Mouse (Mus musculus) kidney, adult 8-10 months (tissue): Measurements from ENCODE around the gene Cry2.

Experiments used
- DNase-seq, 2 experiments: peaks; one replicate each; pipeline ENCODE4 v3.0.0; 2022

The Cry2 gene

GRCm38 (mm10) chr2:92386821-92387570, 46.8 kb downstream of the Cry2 start:
- DNase-seq, result no peak

DNA sequence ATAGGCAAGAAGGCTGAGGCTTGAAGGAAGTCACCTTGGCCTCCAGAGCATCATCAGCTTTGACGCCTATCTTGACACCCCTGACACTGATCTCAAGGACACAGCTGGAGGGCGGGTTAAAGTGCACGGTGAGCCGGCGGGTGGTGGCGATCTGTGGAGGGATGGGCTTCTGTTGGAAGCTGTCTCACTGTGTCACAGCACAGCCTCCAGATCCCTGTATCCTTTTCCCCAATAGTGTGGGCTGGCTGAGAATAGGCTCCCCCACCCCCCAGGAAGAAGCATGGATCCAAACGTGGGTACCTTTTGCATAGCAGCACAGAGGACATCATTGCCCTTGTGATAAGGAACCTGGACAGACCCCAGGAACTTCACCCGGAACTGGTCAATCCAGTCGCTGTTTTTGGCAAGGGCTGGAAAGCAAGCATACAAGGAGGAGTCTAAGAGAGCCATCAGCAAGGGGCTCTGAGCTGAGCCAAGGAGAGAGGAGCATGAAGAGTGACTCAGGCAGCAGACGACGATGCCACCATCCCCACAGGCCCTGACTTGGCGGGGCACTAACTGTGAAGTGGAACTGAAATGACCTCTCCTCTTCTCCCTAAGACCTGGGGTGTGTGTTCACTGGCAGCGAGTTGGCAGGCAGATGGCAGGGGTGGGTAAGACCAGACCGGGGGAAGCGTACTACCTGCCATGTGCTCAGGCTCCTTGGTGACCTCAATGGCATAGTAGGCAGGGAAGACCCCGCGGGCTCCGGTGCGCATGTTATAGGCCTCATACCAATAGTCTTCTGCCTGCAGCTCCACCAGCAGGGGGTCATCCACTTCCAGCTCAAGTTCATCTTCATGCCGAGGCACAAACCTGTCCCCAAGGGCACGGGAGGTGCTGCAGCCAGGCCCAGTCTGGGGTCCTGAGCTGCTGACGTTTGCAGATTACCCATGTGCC, 48.5 kb downstream of the Cry2 start:
- no peak for DNase-seq

GRCm38 (mm10) chr2:92384101-92384500, 49.7 kb downstream of the Cry2 start:
- no peak for DNase-seq

DNA sequence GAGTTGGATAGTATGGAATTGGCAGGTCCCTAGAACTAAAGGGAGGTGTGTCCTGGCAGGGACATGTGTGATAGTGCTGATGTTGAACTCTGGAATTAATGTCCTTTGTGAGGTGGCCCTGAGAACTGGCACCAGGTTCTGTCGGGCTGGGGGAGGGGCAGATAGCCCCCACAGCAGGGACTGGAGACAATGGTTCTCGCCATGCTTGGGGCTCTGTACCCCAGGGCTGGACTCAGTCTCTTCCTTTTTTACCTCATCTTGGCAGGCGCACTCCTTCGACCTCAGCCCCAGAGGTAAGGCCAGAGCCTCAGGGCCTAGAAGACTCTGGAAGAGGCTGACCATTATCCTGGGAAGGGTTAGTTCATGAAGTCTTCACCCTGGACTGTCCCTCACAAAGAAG, 51.1 kb downstream of the Cry2 start:
- no peak for DNase-seq

- DNase-seq, result no peak
Observed at GRCm38 (mm10) chr2:92381901-92382588, 51.8 kb downstream of the Cry2 start, which contains the start of gene 1700029I15Rik. Gene 1700029I15Rik (plus strand): TSS chr2:92382538.

DNA sequence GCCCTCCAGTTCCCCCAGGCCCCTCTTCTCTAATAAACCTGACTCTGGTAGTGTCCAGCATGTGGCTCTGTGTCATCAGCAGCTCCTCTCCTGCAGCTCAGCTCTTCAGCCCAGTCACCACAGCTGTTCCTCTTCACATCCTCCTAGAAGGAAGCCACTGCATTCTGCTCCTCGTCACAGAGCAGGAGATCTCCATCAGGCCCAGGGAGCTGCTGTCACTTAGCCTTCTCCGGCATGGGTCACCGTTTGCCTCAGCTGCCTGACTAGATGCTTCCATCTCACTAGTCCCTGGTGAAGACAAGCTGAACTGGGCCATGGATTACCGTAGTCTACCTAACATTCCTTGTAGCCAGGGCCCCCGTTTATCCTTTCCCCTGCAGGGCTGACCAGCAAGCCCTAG, 52.7 kb downstream of the Cry2 start:
- no peak for DNase-seq

- DNase-seq, result no peak
Observed at GRCm38 (mm10) chr2:92380495-92381050, 53.3 kb downstream of the Cry2 start.

DNA sequence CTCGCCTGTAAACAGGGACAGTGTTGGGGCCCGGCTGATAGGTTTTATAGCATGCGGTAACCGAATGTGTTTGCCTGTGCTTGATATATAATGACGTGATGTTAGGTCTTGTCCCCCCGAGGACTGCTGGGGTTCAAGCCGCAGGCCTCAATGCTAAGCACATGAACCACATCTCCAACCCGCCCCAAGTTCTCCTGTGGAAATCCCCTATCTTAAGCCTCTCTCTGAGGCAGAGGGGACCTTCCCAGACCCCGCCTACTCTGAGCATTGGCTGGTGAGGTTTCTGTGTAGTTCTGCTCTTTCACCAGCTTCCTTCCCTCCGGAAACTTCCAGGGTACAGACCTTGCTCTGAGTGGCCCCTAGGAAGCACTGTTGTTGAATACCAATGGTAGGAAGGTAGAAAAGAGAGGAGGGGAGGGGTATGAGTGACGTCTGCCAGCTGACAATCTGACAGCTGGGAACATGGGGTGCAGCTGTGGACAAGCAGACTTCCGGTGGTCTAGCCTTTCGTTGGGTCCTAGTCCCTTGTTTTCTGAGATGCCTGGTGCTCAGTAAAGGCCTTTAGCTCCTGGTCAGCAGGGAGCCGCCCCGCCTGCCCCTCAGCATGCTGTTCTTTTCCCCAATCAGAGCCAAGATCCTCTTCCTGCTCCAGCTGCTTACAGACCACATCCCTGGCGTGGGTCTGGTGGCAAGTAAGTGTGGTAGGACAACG, 53.9 kb downstream of the Cry2 start:
- DNase-seq, result no peak

DNA sequence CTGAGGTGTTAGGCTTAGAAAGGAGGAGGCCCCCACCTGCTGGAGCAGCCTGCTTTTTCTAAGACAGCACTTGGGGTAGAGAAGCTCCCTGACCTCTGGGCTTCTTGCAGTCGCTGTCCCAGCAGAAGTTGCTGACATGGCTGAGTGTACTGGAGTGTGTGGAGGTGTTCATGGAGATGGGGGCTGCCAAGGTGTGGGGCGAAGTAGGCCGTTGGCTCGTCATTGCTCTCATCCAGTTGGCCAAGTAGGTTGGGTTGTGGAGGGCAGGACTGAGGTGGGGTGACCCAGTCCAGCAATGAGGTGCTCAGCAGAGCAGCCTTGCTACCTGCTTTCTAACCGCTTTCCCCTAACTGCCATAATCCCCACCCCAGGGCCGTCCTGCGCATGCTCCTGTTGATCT, 56.5 kb downstream of the Cry2 start:
- no peak for DNase-seq

DNA sequence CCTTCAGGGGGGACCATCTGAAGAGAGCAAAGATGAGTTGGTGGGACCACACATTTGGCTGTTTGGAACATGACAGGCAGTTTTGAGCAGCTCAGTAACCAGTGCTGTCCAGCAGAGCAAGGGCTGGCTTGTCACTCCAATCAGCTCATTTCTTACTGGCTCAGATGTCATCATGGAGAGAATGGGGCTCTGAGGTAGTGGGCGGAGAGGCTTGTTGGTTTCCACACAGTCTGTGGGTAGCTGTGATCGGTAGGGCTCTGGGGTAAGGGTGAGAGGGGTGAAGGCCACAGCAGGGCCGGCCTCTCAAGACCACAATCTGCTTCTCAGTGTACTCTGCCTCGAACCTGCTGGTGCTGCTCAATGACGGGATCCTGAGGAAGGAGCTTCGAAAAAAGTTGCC, 57.5 kb downstream of the Cry2 start:
- DNase-seq, result no peak

- DNase-seq, result no peak
Observed at GRCm38 (mm10) chr2:92375788-92376187, 58.1 kb downstream of the Cry2 start.

DNA sequence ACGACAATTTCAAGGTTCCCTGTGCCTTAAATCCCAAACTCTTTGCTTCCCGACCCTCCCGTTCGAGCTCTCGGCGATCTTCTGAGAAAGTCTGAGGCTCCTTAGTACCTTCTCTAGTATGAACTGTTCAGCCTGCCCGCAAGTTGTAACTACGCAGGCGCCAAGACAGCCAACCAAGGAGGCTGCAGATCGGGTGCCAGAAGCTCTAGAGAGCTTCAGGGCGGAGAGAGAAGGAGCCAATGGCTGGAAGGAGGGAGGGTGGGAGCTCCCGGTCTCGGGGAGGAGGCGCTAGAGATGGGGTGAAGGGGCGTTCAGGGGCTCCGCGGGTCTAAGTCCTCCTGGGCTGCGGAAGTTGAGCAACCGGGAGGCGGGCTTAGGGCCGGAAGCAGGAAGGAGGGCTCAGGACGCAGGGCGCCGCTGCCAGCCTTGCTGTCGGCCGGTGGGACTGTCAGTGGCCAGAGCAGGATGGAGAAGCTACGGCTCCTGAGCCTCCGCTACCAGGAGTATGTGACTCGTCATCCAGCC, 58.7 kb downstream of the Cry2 start:
- DNase-seq, result peak; percentile 96 to 99

- DNase-seq, result peak; percentile 55 to 61
Observed at GRCm38 (mm10) chr2:92374514-92374913, 59.3 kb downstream of the Cry2 start, which contains the start of the genes Pex16 and Large2. Gene Pex16 (plus strand): TSS chr2:92374676. Gene Large2 (minus strand): TSS chr2:92374869.

GRCm38 (mm10) chr2:92373437-92373813, 60.4 kb downstream of the Cry2 start:
- DNase-seq, result no peak

DNA sequence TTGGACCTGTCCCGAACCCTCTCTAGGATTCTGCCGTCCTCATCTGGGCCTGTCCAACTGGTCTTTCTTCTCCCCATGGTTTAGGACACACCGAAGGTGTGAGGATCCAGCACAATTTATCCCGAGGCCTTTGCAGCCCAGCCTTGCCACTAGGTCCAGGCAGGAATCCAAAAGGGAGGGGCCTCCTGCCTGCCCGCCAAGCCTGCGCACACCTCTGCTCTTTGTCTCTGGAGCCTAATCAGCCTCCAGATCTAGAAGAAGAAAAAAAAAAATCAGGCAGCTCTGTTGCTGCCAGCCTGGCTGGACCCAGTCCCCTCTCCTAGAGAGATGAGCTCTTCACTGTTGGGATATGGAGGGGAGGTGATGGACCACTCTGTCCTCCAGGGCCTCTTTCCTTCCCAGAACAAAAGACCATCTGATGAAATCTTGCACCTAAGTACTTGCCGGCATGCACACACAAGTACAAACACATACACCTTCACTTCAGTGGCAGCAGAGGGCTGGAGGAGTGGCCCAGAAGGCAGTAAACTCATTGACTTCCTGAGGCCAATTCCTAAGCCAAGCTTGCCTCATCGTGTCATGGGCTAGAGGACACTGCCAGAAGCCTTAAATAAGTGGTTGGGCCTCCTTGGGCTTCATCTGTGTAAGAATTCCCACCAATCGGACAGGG, 60.9 kb downstream of the Cry2 start:
- peak; percentile 87 to 89 for DNase-seq

- DNase-seq, result peak; percentile 47 to 57
Observed at GRCm38 (mm10) chr2:92371971-92372690, 61.7 kb downstream of the Cry2 start.

- peak; percentile 94 to 95 for DNase-seq
Observed at GRCm38 (mm10) chr2:92370821-92371805, 62.7 kb downstream of the Cry2 start.

- DNase-seq, result peak in 1 of 2 experiments; percentile 41
Observed at GRCm38 (mm10) chr2:92370375-92370774, 63.5 kb downstream of the Cry2 start.

- DNase-seq, result peak in 1 of 2 experiments; percentile 57
Observed at GRCm38 (mm10) chr2:92367383-92368029, 66.3 kb downstream of the Cry2 start.
